Mouse (Mus musculus): ENCODE measurements at regions not wholly inside any gene's neighbourhood (a gene's known extent, or its start where the extent isn't known, plus 50 kb on each side); places are given as distances from the start of the nearest gene placed in this dataset.

- TF ChIP-seq CTCF (IDR thresholded peaks at IDR 0.05; ENCODE audit: low read depth): no peak
- TF ChIP-seq EP300 (IDR thresholded peaks at IDR 0.05; ENCODE audit: low read depth): no peak
- ATAC-seq (no peak), DNase-seq (no peak)
- 64% methylated on average over 8 of the region's 8 CpGs for WGBS (ENCODE audit: insufficient replicate concordance)
- Histone ChIP-seq H3K4me2 (ENCODE audit: low read depth, low read length) (no peak overlapping the region), H3K9ac (replicated peaks) (no peak overlapping the region), H3K27ac (ENCODE audit: low read depth) (no peak overlapping the region), H3K4me3 (ENCODE audit: low read depth, low read length) (no peak overlapping the region), H3K36me3 (replicated peaks; ENCODE audit: insufficient read depth, low read length) (no peaks in the 10 kb centered on the region), H3K9me3 (ENCODE audit: low read length) (no peaks in the 10 kb centered on the region), H3K27me3 (ENCODE audit: insufficient read depth, low read length) (no peaks in the 10 kb centered on the region), H3K4me1 (ENCODE audit: insufficient read depth) (no peaks in the 10 kb centered on the region)
These were observed 75.9 kb upstream of the Tbx3 start for GRCm38 (mm10) chr5:119594541-119594940.

- H3K9me3 ChIP-seq (ENCODE audit: low read length): no peaks in the 10 kb centered on the region
- no peak overlapping the region for H3K4me2 ChIP-seq (ENCODE audit: low read depth, low read length)
- no peaks in the 10 kb centered on the region for H3K27me3 ChIP-seq (ENCODE audit: insufficient read depth, low read length)
- no peak overlapping the region for H3K9ac ChIP-seq (replicated peaks)
- H3K36me3 ChIP-seq (replicated peaks; ENCODE audit: insufficient read depth, low read length): no peaks in the 10 kb centered on the region
- no peak for DNase-seq
- no peak overlapping the region for H3K4me3 ChIP-seq (ENCODE audit: low read depth, low read length)
- TF ChIP-seq EP300 (IDR thresholded peaks at IDR 0.05; ENCODE audit: low read depth): no peak
- no peak for TF ChIP-seq CTCF (IDR thresholded peaks at IDR 0.05; ENCODE audit: low read depth)
- no peaks in the 10 kb centered on the region for H3K4me1 ChIP-seq (ENCODE audit: insufficient read depth)
- H3K27ac ChIP-seq (ENCODE audit: low read depth): no peak overlapping the region
- WGBS (ENCODE audit: insufficient replicate concordance): 83% methylated on average over 19 of the region's 19 CpGs
- no peak for ATAC-seq
These were observed 74.0 kb upstream of the Tbx3 start for GRCm38 (mm10) chr5:119596295-119596993.

- Histone ChIP-seq H3K4me2 (ENCODE audit: low read depth, low read length) (no peak overlapping the region), H3K4me3 (ENCODE audit: low read depth, low read length) (no peak overlapping the region), H3K9me3 (ENCODE audit: low read length) (no peaks in the 10 kb centered on the region), H3K27me3 (ENCODE audit: insufficient read depth, low read length) (no peaks in the 10 kb centered on the region), H3K27ac (ENCODE audit: low read depth) (no peak overlapping the region), H3K4me1 (ENCODE audit: insufficient read depth) (no peaks in the 10 kb centered on the region), H3K9ac (replicated peaks) (no peak overlapping the region), H3K36me3 (replicated peaks; ENCODE audit: insufficient read depth, low read length) (no peaks in the 10 kb centered on the region)
- DNase-seq (no peak), ATAC-seq (no peak)
- 63% methylated on average over 6 of the region's 8 CpGs for WGBS (ENCODE audit: insufficient replicate concordance)
- TF ChIP-seq EP300 (IDR thresholded peaks at IDR 0.05; ENCODE audit: low read depth) (no peak), CTCF (IDR thresholded peaks at IDR 0.05; ENCODE audit: low read depth) (no peak)
These were observed 73.5 kb upstream of the Tbx3 start for GRCm38 (mm10) chr5:119596994-119597391.

GRCm38 (mm10) chr5:119597530-119597929 is 72.9 kb upstream of the Tbx3 start:
- no peak overlapping the region for H3K4me3 ChIP-seq (ENCODE audit: low read depth, low read length)

GRCm38 (mm10) chr5:119598166-119598565 is 72.3 kb upstream of the Tbx3 start:
- Histone ChIP-seq H3K27ac (ENCODE audit: low read depth) (no peak overlapping the region), H3K4me2 (ENCODE audit: low read depth, low read length) (no peak overlapping the region), H3K9ac (replicated peaks) (no peak overlapping the region), H3K4me3 (ENCODE audit: low read depth, low read length) (no peak overlapping the region), H3K4me1 (ENCODE audit: insufficient read depth) (no peaks in the 10 kb centered on the region), H3K9me3 (ENCODE audit: low read length) (no peaks in the 10 kb centered on the region), H3K27me3 (ENCODE audit: insufficient read depth, low read length) (no peaks in the 10 kb centered on the region), H3K36me3 (replicated peaks; ENCODE audit: insufficient read depth, low read length) (no peaks in the 10 kb centered on the region)
- WGBS (ENCODE audit: insufficient replicate concordance): 77% methylated on average over 10 of the region's 10 CpGs
- ATAC-seq (no peak), DNase-seq (no peak)
- TF ChIP-seq EP300 (IDR thresholded peaks at IDR 0.05; ENCODE audit: low read depth) (no peak), CTCF (IDR thresholded peaks at IDR 0.05; ENCODE audit: low read depth) (no peak)

More at GRCm38 (mm10) chr5:119597530-119597929, 72.9 kb upstream of the Tbx3 start:
- no peaks in the 10 kb centered on the region for H3K4me1 ChIP-seq (ENCODE audit: insufficient read depth)
- DNase-seq: no peak
- H3K9ac ChIP-seq (replicated peaks): no peak overlapping the region
- 78% methylated on average over 3 of the region's 3 CpGs for WGBS (ENCODE audit: insufficient replicate concordance)
- no peak for ATAC-seq
- no peak for TF ChIP-seq EP300 (IDR thresholded peaks at IDR 0.05; ENCODE audit: low read depth)
- no peak for TF ChIP-seq CTCF (IDR thresholded peaks at IDR 0.05; ENCODE audit: low read depth)
- no peak overlapping the region for H3K4me2 ChIP-seq (ENCODE audit: low read depth, low read length)
- no peaks in the 10 kb centered on the region for H3K36me3 ChIP-seq (replicated peaks; ENCODE audit: insufficient read depth, low read length)
- H3K27ac ChIP-seq (ENCODE audit: low read depth): no peak overlapping the region
- no peaks in the 10 kb centered on the region for H3K27me3 ChIP-seq (ENCODE audit: insufficient read depth, low read length)
- no peaks in the 10 kb centered on the region for H3K9me3 ChIP-seq (ENCODE audit: low read length)

- ATAC-seq (no peak), DNase-seq (no peak)
- WGBS (ENCODE audit: insufficient replicate concordance): 80% methylated on average over 5 of the region's 5 CpGs
- Histone ChIP-seq H3K27ac (ENCODE audit: low read depth) (no peak overlapping the region), H3K9me3 (ENCODE audit: low read length) (no peaks in the 10 kb centered on the region), H3K36me3 (replicated peaks; ENCODE audit: insufficient read depth, low read length) (no peaks in the 10 kb centered on the region), H3K9ac (replicated peaks) (no peak overlapping the region), H3K4me3 (ENCODE audit: low read depth, low read length) (no peak overlapping the region), H3K4me2 (ENCODE audit: low read depth, low read length) (no peak overlapping the region), H3K27me3 (ENCODE audit: insufficient read depth, low read length) (no peaks in the 10 kb centered on the region), H3K4me1 (ENCODE audit: insufficient read depth) (no peaks in the 10 kb centered on the region)
- TF ChIP-seq CTCF (IDR thresholded peaks at IDR 0.05; ENCODE audit: low read depth) (no peak), EP300 (IDR thresholded peaks at IDR 0.05; ENCODE audit: low read depth) (no peak)
These were observed 69.1 kb upstream of the Tbx3 start for GRCm38 (mm10) chr5:119601390-119601789.
